Mouse (Mus musculus): Measurements from ENCODE around the gene Socs3. TPM values are rescaled to one million over a fixed set of nuclear protein-coding genes. Genes with fewer than 3 reads are reported as not detected.

The Socs3 gene
- polyA plus RNA-seq, 1 experiment = 0.51 TPM

DNA sequence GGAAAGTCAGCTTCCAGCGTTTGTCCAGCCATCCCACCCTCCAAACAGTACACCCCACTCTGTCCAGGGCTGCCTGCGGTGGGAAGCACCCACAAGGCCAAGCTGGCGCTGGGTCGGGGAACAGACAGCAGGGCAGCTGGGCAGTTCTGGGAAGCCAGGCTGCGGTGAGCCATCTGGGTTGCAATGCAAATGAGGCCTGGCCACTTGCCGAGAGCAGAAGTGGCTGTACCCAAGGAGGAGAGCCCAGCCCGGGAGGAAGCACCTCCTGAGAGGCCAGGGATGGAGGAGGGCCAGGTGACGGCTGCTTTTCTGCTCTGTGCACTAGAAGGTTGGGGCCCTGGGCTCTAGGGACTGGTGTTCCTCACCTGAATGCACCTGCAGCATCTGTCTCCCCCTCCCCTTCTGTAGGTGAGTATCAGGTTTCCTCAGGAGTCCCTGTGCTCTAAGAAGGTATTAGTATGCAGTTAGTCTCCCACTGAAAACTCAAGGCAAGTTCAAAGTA, 6.3 kb upstream of the Socs3 start:
- H3K27ac ChIP-seq (ENCODE audit: control insufficient read depth, insufficient read depth, low read depth, low read length) = no peak overlapping the region
- H3K36me3 ChIP-seq (ENCODE audit: control insufficient read depth, insufficient read depth, low read length) = no peaks in the 10 kb centered on the region
- TF ChIP-seq CTCF (IDR thresholded peaks at IDR 0.05; ENCODE audit: control insufficient read depth, insufficient read depth, insufficient replicate concordance, low read depth, low read length) (no peak), POLR2A (IDR thresholded peaks at IDR 0.05; ENCODE audit: control insufficient read depth, low read depth, low read length) (no peak)
- H3K4me1 ChIP-seq (ENCODE audit: control insufficient read depth, insufficient read depth, low read length) = peaks cover 2% of the 10 kb centered on the region
- H3K27me3 ChIP-seq (ENCODE audit: control insufficient read depth, insufficient read depth, low read length) = no peaks in the 10 kb centered on the region
- no peak overlapping the region for H3K4me3 ChIP-seq (ENCODE audit: control insufficient read depth, low read depth, low read length)

DNA sequence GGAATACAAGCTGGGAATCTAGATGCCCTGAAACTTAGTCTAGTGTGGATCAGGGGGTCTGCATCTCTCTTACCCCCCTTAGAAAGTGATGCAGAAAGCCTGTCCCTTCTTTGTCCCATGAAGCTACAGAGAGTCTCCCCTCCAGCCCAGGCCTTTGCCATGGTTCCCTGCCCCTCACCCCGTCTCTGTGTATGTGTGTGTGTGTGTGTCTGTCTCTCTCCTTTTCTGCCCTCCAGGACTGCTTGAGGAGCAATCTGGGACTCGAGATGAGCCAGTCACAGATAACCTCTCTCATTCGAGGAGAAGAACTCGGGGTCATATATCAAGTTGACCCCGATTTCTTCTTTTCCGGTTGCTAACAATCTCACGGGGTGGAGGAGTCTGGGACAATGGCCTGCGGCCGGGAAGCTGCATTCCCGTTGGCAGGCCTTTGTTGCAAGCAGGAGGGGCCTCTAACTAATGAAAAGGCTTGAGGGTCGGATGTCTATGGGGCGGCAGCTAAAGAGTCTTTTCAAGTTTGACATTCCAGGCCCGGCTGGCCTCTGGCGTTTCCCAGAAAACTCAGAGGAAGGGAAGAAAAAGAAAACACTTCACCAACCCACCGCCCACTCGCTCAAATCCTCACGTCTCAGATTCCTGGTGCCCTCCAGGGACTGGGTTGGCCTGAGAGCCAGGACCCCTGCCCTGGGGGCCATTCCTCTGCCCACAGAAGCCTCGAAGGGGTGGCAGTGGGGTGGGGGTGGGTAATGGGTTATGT, 5.5 kb upstream of the Socs3 start:
- no peak overlapping the region for H3K27ac ChIP-seq (ENCODE audit: control insufficient read depth, insufficient read depth, low read depth, low read length)
- H3K27me3 ChIP-seq (ENCODE audit: control insufficient read depth, insufficient read depth, low read length) = no peaks in the 10 kb centered on the region

DNA sequence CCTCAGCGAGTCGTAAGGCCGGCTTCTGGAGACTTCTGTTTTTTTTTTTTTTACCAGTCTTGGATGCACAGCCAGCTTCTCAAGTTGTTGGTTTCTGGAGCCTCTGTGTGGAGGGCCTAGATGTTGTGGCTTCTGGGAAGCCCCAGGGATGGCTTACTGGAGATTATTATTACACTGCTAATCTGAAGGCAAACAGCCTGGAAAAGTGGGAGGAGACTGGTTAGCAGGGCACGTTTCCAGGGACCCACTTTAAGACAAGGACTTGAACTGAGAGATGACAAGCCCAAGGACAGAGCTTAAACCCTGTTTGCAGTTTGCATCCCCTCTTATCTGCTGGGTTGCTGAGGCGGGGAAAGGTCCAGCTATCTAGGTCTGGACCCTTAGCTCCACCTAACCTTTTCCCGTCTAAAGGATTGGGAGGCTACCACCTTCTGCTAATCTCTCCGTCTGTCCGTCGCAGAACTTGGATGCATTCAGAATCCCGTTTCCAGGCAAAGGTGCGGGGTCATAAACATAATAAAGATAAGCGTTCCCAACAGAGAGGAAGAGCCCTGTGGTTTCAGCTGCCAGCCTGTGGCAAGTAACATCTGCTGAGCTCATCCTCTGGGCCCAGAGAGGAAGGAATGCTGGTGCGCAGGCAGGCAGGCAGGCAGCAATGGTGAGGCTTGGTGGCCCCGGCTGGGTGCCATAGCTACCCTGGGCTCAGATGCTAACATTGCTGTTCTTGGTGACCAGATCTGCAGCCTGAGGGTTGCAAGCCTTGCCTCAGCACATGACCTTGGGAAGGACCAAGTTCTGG, 4.7 kb upstream of the Socs3 start:
- peaks cover 9% of the 10 kb centered on the region for H3K4me1 ChIP-seq (ENCODE audit: control insufficient read depth, insufficient read depth, low read length)
- H3K4me3 ChIP-seq (ENCODE audit: control insufficient read depth, low read depth, low read length) = no peak overlapping the region
- no peaks in the 10 kb centered on the region for H3K36me3 ChIP-seq (ENCODE audit: control insufficient read depth, insufficient read depth, low read length)
- TF ChIP-seq CTCF (IDR thresholded peaks at IDR 0.05; ENCODE audit: control insufficient read depth, insufficient read depth, insufficient replicate concordance, low read depth, low read length) (no peak), POLR2A (IDR thresholded peaks at IDR 0.05; ENCODE audit: control insufficient read depth, low read depth, low read length) (no peak)
- H3K27me3 ChIP-seq (ENCODE audit: control insufficient read depth, insufficient read depth, low read length) = no peaks in the 10 kb centered on the region
- H3K27ac ChIP-seq (ENCODE audit: control insufficient read depth, insufficient read depth, low read depth, low read length) = no peak overlapping the region

More for the DNA sequence above, 5.5 kb upstream of the Socs3 start:
- peaks cover 3% of the 10 kb centered on the region for H3K4me1 ChIP-seq (ENCODE audit: control insufficient read depth, insufficient read depth, low read length)
- no peak overlapping the region for H3K4me3 ChIP-seq (ENCODE audit: control insufficient read depth, low read depth, low read length)
- TF ChIP-seq CTCF (IDR thresholded peaks at IDR 0.05; ENCODE audit: control insufficient read depth, insufficient read depth, insufficient replicate concordance, low read depth, low read length) = no peak
- TF ChIP-seq POLR2A (IDR thresholded peaks at IDR 0.05; ENCODE audit: control insufficient read depth, low read depth, low read length) = no peak
- no peaks in the 10 kb centered on the region for H3K36me3 ChIP-seq (ENCODE audit: control insufficient read depth, insufficient read depth, low read length)

DNA sequence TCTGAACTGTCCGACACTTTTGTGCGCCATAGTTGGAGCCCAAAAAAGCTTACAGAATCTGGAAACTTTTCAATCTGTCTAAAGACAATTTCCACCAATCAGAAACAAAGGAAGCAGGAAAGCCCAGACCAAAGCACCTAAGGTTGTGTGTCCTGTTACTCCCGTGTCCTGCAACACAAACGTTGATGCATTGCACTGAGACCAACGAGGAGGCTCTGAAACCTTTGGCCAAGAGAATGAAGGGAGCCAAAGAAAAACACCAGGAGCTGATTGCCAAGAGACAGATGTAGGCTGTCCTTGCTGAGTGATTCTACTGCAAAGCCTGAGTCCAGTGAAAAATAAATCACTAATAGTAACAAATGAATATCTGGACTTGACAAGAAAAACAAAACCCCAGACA, 3.7 kb upstream of the Socs3 start:
- H3K36me3 ChIP-seq (ENCODE audit: control insufficient read depth, insufficient read depth, low read length) = no peaks in the 10 kb centered on the region
- no peak overlapping the region for H3K4me3 ChIP-seq (ENCODE audit: control insufficient read depth, low read depth, low read length)
- H3K27me3 ChIP-seq (ENCODE audit: control insufficient read depth, insufficient read depth, low read length) = no peaks in the 10 kb centered on the region
- peaks cover 14% of the 10 kb centered on the region for H3K4me1 ChIP-seq (ENCODE audit: control insufficient read depth, insufficient read depth, low read length)
- no peak overlapping the region for H3K27ac ChIP-seq (ENCODE audit: control insufficient read depth, insufficient read depth, low read depth, low read length)
- no peak for TF ChIP-seq CTCF (IDR thresholded peaks at IDR 0.05; ENCODE audit: control insufficient read depth, insufficient read depth, insufficient replicate concordance, low read depth, low read length)
- no peak for TF ChIP-seq POLR2A (IDR thresholded peaks at IDR 0.05; ENCODE audit: control insufficient read depth, low read depth, low read length)

DNA sequence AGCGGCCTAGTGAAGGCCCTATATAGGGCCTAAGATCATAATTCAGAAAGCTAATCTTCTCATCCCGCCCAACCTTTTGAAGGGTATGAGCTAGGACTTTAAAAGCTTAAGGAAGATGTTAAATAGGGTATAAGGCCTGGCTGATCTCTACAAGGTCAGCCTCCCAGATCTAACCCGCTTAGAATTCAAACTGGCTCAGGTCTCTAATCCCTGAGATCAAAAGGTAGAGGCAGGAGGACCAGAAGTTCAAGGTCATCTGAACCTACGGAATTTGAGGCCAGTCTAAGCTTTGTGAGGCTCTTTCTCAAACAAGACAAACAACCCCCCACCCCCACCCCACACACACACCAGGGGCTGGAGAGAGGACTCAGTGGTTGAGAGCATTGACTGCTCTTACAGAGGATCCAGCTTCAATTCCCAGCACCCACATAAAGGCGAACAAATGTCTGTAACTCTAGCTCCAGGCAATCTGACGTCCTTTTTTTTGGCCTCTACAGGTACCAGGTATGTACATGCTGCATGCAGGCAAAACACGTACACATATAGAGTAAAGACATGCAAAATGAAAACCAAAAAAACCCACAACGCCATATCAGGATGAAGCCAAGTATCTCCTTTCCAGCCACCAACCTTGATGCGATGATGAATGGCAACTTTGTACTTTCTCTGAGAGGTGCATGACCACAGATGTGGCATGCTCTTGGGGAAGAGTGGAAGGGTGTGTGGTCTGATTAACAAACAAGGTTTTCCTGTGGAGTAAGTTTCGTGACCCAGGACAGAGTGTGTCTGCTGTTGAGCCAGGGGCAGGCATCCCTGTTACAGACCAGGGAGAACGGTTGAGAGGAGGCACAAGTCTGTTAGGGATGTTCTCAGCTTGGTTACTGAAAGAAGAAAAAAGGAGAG, 3.1 kb upstream of the Socs3 start:
- Histone ChIP-seq H3K4me1 (ENCODE audit: control insufficient read depth, insufficient read depth, low read length) (peaks cover 21% of the 10 kb centered on the region), H3K27me3 (ENCODE audit: control insufficient read depth, insufficient read depth, low read length) (no peaks in the 10 kb centered on the region)

DNA sequence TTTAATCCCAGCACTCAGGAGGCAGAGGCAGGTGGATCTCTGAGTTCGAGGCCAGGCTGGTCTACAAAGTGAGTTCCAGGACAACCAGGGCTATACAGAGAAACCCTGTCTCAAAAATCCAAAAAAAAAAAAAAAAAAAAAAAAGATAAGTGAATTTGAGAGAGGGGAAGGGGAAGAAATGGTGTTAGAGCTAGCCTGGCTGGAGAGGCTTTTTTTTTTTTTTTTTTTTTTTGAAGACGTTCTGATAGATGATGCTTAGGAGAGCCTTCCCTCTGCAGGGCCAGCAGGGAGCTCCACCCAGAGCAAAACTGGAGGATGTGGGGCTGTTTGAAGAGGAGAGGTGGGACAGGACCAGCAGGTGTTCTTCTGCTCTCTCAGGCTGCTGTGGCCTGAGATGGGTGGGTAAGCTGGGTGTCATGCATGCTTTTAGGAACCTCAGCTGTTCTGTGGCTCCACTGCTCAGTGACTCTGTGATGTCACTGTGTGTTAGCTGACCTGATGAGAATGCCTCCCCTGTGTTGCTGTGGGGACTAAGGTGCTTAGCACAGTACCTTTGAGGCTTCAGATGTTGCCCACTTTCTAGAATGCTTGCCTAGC, 1.9 kb upstream of the Socs3 start:
- H3K36me3 ChIP-seq (ENCODE audit: control insufficient read depth, insufficient read depth, low read length) = no peaks in the 10 kb centered on the region
- H3K4me1 ChIP-seq (ENCODE audit: control insufficient read depth, insufficient read depth, low read length) = peaks cover 24% of the 10 kb centered on the region
- H3K27me3 ChIP-seq (ENCODE audit: control insufficient read depth, insufficient read depth, low read length) = no peaks in the 10 kb centered on the region
- H3K4me3 ChIP-seq (ENCODE audit: control insufficient read depth, low read depth, low read length) = no peak overlapping the region
- H3K27ac ChIP-seq (ENCODE audit: control insufficient read depth, insufficient read depth, low read depth, low read length) = no peak overlapping the region
- TF ChIP-seq CTCF (IDR thresholded peaks at IDR 0.05; ENCODE audit: control insufficient read depth, insufficient read depth, insufficient replicate concordance, low read depth, low read length) (no peak), POLR2A (IDR thresholded peaks at IDR 0.05; ENCODE audit: control insufficient read depth, low read depth, low read length) (no peak)

More for the DNA sequence above, 3.1 kb upstream of the Socs3 start:
- Histone ChIP-seq H3K36me3 (ENCODE audit: control insufficient read depth, insufficient read depth, low read length) (no peaks in the 10 kb centered on the region), H3K4me3 (ENCODE audit: control insufficient read depth, low read depth, low read length) (no peak overlapping the region), H3K27ac (ENCODE audit: control insufficient read depth, insufficient read depth, low read depth, low read length) (no peak overlapping the region)
- TF ChIP-seq POLR2A (IDR thresholded peaks at IDR 0.05; ENCODE audit: control insufficient read depth, low read depth, low read length) (no peak), CTCF (IDR thresholded peaks at IDR 0.05; ENCODE audit: control insufficient read depth, insufficient read depth, insufficient replicate concordance, low read depth, low read length) (no peak)
